Mouse (Mus musculus) cortical plate, adult 2 months (tissue): ENCODE measurements around the gene C1qbp. TPM values are rescaled to one million over a fixed set of nuclear protein-coding genes. Genes with fewer than 3 reads are reported as not detected.

Experiments
- H3K27ac ChIP-seq: fragments of 200-500 bp; 2 replicates; pipeline ENCODE4 v1.5.1; 2012; ENCODE audit warnings: low read length, control low read depth, inconsistent platforms; ENCODE audit not compliant: insufficient read depth
- H3K4me1 ChIP-seq: fragments of 200-500 bp; 2 replicates; pipeline ENCODE4 v1.6.1; 2011; ENCODE audit warnings: low read length; ENCODE audit not compliant: control insufficient read depth, insufficient read depth
- H3K4me3 ChIP-seq: fragments of 200-500 bp; 2 replicates; pipeline ENCODE4 v1.5.1; 2011; ENCODE audit warnings: mild to moderate bottlenecking, low read length, control low read depth; ENCODE audit not compliant: insufficient read depth
- CTCF ChIP-seq: fragments of 200-500 bp; IDR thresholded peaks from 2 replicates; pipeline ENCODE4 v1.5.1; 2011; ENCODE audit warnings: mild to moderate bottlenecking, control low read depth, low read length; ENCODE audit not compliant: insufficient read depth; ENCODE audit errors: extremely low read depth
- POLR2A ChIP-seq: fragments of 200-500 bp; IDR thresholded peaks from 2 replicates; pipeline ENCODE4 v1.6.1; 2011; ENCODE audit warnings: mild to moderate bottlenecking, low read length, control low read depth; ENCODE audit not compliant: insufficient read depth; ENCODE audit errors: extremely low read depth
- polyA plus RNA-seq: library from polyadenylated mRNA; depleted of rRNA; stranded (reverse); fragments of >200 nt; gene quantifications from 2 replicates; pipeline ENCODE4 v1.2.3, GENCODE M21; 2012

C1qbp gene
- polyA plus RNA-seq, 1 experiment, result 83.2 TPM

DNA sequence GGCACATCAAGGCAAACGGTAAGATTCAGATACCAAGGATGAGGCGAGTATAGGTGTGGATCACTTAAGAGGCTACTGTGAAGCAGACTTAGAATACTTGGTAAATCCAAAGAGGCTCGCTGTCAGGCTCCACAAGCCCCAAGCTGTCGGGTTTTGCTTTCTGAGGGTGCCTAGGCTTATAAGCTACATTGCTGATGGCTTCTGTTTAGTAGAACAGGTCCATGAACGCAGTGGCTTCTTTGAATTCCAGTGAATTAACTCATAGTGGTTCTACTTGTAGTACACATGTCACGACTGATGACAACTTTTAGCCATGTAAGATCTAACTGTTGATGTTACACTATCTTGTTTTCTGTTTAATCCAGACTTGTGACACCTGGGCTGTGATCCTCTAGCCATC, 5.5 kb downstream of the C1qbp start:
- H3K27ac ChIP-seq, result no peak overlapping the region
- no peak overlapping the region for H3K4me3 ChIP-seq
- no peaks in the 10 kb centered on the region for H3K4me1 ChIP-seq
- no peak for TF ChIP-seq CTCF
- no peak for TF ChIP-seq POLR2A

DNA sequence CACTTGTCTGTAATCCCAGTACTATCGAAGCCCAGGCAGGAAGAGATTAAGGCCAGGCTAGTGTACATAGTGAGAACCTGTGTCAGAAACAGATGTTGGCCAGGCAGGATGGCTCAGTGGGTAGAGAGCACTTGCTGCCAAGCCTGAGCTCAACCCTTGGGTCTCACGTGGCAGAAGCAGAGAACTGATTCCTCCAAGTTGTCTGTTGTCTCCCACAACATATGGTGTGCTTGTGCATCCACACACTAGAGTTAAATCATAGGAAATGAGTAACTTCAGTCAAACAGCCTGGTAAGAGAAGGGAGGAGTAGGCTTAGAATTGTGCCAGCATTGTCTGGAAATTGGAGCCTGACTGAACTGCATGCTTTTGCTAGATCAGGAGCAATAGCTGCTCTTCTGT, 7.6 kb downstream of the C1qbp start:
- no peaks in the 10 kb centered on the region for H3K4me1 ChIP-seq
- no peak for TF ChIP-seq CTCF
- no peak for TF ChIP-seq POLR2A
- no peak overlapping the region for H3K4me3 ChIP-seq
- H3K27ac ChIP-seq, result no peak overlapping the region

DNA sequence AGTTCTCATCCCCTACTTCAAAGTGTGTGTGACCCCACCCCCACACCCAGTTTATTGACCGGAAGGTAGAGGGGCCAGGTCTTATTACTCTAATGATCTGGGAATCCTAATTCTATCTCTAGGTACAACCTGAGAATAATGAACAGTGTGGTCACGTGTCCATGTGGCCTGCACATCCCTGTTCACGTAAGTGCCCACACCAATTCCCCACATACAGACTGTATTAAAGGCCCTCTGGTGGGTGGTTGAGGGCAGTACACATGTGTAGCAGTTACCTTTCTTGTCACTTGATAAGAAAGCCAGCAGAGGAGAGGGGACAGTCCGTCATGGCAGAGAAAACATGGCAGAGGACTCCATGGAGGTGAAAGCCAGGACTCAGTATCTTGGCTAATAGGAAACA, 8.9 kb downstream of the C1qbp start:
- TF ChIP-seq POLR2A (no peak), CTCF (no peak)
- Histone ChIP-seq H3K4me1 (0 out of 2 replicates have a peak, but pooled peaks cover 2% of the 10 kb centered on the region), H3K27ac (no peak overlapping the region), H3K4me3 (no peak overlapping the region)

DNA sequence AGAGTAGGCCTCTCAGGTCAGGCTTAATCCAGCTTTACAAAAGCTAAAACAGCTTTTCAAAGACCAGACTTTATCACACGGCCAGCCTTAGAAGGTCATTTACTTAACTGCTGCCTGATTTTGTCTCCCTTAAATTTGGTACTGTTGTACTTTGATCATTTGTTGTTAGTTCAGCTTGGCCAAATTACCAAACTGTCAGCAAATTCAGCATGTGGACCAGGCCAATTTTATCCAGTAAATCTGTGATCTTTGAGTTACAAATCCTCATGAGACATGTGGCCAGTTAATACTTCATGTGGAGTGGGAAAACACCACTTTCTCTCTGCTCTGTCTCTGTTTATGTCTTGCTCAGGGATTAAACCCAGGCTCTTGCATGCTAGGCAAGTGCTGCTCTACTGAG, 10.2 kb downstream of the C1qbp start:
- TF ChIP-seq CTCF, result no peak
- TF ChIP-seq POLR2A, result no peak
- Histone ChIP-seq H3K27ac (no peak overlapping the region), H3K4me1 (peaks cover 3% of the 10 kb centered on the region), H3K4me3 (no peak overlapping the region)

DNA sequence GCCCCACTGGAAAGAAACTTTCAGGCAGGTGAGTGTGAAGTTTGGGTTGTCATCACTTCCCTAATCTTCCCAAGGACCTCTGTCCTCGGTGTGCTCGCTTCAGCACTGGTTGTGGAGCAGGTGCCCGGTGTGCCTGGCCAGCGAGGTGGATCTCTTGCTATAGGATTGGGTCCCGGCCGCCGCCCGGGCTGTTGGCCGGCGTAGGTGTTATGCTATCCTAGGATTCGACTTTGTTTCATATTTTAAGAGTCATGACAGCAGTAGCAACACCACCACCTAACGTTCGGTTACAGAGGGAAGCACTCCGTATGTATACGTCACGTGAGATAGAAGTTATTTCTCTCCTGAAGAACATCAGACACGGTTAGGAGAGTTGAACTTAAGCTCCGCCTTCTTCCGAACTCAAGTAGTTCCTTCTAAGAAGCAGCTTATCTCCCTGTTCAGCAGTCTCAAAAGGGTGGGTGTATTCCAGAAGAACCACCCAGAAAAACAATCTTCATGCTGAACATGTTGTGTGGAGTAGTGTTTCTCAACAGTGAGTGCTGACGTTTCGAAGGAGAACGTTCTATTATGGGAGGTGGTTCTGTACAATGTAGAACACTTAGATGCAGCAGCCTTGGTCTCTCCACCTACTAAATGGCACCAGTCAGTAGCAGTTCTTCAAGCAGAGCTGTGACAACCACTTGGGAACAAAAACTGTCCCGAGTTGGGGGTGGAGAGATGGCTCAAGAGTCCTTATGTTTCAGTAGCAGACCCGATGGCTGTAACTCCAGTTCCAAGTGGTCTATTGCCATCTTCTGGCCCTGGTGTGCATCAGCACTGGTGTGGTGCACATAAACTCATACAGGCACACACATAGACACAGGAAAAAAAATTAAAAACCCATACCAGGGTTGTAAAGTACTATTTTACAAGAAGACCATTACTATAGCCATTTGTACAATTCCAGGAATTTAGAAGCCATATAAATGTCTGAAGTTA, 12.0 kb downstream of the C1qbp start:
- TF ChIP-seq POLR2A (no peak; the same call in 1 of the 2 replicates), CTCF (no peak)
- Histone ChIP-seq H3K27ac (no peak overlapping the region), H3K4me1 (peaks cover 3% of the 10 kb centered on the region), H3K4me3 (peak overlapping the region; percentile 67)

DNA sequence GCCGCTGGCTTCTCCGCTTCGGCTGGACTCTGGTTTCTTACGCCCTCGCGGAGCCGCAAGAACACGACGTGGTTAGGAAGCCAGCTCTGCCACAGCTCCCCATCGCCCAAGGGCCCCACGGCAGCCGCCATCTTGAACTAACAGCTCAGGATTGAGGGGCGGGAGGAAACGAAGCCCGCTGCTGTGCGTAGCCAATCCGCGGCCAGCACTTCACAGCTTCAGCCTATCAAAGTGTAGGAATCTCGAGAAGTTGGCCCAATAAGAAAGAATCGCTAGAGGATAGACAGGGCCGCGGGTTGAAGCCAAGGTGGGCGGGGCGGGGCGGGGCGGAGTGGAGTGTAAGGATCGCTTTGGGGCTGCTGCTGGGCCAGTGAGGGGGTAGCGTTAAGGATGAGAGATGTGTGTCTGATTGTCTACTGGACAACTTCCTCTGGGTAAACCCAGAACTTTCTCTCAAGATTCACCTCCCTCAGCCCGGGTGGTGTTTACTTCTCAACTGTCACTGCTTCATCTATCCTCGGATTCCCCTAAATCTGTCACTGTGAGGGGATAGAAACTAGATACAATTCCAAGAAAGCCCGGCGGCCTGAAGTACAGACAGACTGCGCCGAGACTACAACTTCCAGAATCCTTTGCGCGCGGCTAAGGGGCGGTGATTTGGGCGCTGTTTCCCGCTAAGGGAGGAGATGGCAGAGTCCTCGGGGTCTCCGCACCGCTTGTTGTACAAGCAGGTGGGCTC, 12.8 kb downstream of the C1qbp start, which contains the start of the genes Nup88 and Rpain:
TSS of gene Nup88 (minus strand) at position 153 of the 739 bp plus-strand sequence.
TSS of gene Rpain (plus strand) at position 393 of the 739 bp plus-strand sequence.
- H3K4me3 ChIP-seq, result peak within 1 kb of the TSS; percentile 67
- peak within 1 kb of the TSS; percentile 83 for H3K27ac ChIP-seq
- H3K4me1 ChIP-seq, result peaks cover 3% of the 10 kb centered on the region
- TF ChIP-seq CTCF (no peak), POLR2A (peak; percentile 78)

DNA sequence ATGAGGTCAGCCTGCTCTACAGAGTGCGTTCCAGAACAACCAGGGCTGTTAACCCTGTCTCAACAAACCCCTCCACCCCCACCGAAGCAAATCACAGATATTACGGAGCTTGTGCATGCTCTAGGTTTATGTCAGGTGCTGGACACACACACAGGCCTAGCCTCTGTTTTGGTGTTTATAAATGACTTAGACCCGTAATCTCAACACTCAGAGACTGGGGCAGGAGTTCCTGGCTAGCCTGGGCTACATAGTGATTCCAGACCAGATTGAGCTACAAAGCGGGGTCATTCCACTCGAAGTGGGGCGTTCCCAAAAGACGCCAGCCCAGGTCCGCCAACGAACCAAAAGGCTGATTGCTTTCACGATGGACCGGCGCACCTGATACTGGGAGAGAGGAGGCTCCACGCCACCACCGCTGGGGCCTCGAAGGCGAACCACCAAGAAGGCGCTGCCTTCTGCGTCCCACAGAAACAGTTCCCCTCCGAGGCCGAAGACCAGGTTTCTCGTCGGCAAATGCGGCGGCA, 13.5 kb downstream of the C1qbp start:
- Histone ChIP-seq H3K27ac (peak overlapping the region; percentile 61), H3K4me3 (peak overlapping the region; percentile 67), H3K4me1 (peaks cover 6% of the 10 kb centered on the region)
- TF ChIP-seq CTCF, result no peak
- no peak for TF ChIP-seq POLR2A

DNA sequence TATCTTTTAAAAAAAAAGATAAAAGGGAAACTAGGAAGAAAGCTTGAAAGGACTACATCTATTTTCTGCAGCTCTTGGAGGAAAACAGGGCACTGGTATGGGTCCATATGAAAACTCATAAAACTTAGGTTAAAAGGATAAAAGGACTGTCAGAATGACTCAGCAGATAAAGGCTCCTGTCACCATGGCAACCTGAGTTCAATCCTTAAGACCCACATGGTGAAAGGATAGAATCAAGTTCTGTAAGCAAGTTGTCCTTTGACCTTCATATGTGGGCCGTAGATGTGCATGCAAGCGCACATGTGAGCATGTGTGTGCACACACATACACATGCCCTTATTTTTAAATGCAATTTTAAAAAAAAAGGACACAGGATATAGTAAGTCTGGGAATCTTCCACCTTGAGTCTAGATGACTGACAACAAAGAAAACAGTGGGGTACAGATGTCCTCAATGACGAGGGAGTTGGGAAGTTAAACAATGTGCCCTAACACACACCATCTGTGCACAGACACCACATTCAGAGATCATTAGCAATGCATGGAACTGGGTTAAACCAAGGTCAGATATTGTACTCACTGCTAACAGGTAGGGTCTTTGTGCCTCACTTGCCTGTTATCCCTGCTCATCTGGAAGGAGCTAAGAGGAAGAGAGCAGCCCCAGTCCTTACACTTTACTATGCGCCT, 18.5 kb downstream of the C1qbp start:
- H3K27ac ChIP-seq, result no peak overlapping the region
- no peak overlapping the region for H3K4me3 ChIP-seq
- no peak for TF ChIP-seq POLR2A
- TF ChIP-seq CTCF, result no peak
- peaks cover 6% of the 10 kb centered on the region for H3K4me1 ChIP-seq
